12 mouse cellular contexts compared by ENCODE assay signal in the genomic region with DNA sequence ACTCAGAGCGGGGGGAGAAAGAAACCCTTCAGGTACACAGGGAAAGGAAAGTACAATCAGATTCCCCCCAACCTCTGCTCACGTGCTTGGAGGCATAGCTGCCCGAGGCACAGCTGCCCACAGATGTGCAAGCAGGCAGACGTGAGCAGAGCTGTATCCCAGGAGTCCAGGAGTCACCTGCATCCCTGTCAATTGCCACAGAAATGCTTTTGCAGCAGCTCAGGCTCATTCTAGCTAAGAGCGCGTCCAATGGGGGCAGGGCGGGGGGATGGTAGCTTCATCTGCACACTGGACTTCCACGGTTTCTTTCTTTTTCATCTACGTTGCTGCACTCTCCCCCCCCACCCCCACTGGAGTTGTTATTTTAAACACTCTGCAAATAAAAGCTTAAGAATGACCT.
DNase-seq lines count a peak whose midpoint lies in the region; ATAC-seq and TF ChIP-seq lines count a peak whose summit lies in the region.
"Had no signal": no experiment of that assay in that cellular context is flagged by ENCODE, and none has a peak within 500 bp of the region (broad histone marks: within the 10 kb centered on the region; RNA-seq: fewer than 3 reads in every experiment).

No protein-coding gene starts in this region.

- no peak overlapping the region for H3K27ac ChIP-seq in lung, embryonic 16.5 days (ENCODE audit: low read length)
- H3K27ac ChIP-seq in midbrain, embryonic 11.5 days (ENCODE audit: low read depth, low read length) = no peak overlapping the region
- H3K27ac ChIP-seq in stomach, postnatal 0 days (replicated peaks) = no peak overlapping the region
- H3K27ac ChIP-seq: liver, embryonic 13.5 days had no signal

- peak; percentile 52 for DNase-seq in embryo, embryonic 11 days
- DNase-seq in embryo, embryonic 9.5 days (ENCODE audit: extremely low spot score) = no peak
- no peak for DNase-seq in lung, adult 18-20 months
- DNase-seq in midbrain, embryonic 11.5 days (ENCODE audit: low spot score, missing footprints) = no peak
- DNase-seq in stomach, postnatal 0 days (ENCODE audit: low spot score) = no peak
- no peak for DNase-seq in left cerebral cortex, adult 8-10 months (ENCODE audit: low spot score in 2 of 2)
- no peak for DNase-seq in thymus, postnatal 36 days
- DNase-seq: cerebellum, adult 9-11 months; liver, embryonic 13.5 days had no signal

- no peaks in the 10 kb centered on the region for H3K27me3 ChIP-seq in lung, embryonic 16.5 days (ENCODE audit: control insufficient read depth, insufficient read depth, low read depth, low read length)
- H3K27me3 ChIP-seq in midbrain, embryonic 11.5 days (ENCODE audit: control insufficient read depth, insufficient read depth, low read length) = no peaks in the 10 kb centered on the region
- H3K27me3 ChIP-seq in stomach, postnatal 0 days (ENCODE audit: control insufficient read depth, insufficient read depth, low read length) = no peaks in the 10 kb centered on the region
- H3K27me3 ChIP-seq: liver, embryonic 13.5 days had no signal

- H3K9ac ChIP-seq in lung, embryonic 16.5 days (ENCODE audit: low read length) = no peak overlapping the region
- no peak overlapping the region for H3K9ac ChIP-seq in midbrain, embryonic 11.5 days (ENCODE audit: low read length)
- H3K9ac ChIP-seq in stomach, postnatal 0 days (ENCODE audit: low read length) = no peak overlapping the region
- H3K9ac ChIP-seq: forebrain, postnatal 0 days; liver, embryonic 13.5 days had no signal

- H3K4me3 ChIP-seq in lung, embryonic 16.5 days (ENCODE audit: low read length) = no peak overlapping the region
- H3K4me3 ChIP-seq in midbrain, embryonic 11.5 days (ENCODE audit: low read depth, low read length) = no peak overlapping the region
- H3K4me3 ChIP-seq in stomach, postnatal 0 days (ENCODE audit: low read depth, low read length) = no peak overlapping the region
- H3K4me3 ChIP-seq: liver, embryonic 13.5 days had no signal

- no peak for TF ChIP-seq CTCF in stomach, postnatal 0 days (IDR thresholded peaks at IDR 0.05; ENCODE audit: low read depth)

- 29% methylated on average over 9 of the region's 9 CpGs for WGBS in lung, embryonic 16.5 days
- WGBS in midbrain, embryonic 11.5 days = 50% methylated on average over 9 of the region's 9 CpGs
- 40% methylated on average over 9 of the region's 9 CpGs for WGBS in stomach, postnatal 0 days

- H3K4me2 ChIP-seq in lung, embryonic 16.5 days (ENCODE audit: low read depth, low read length) = peak overlapping the region; percentile 27
- no peak overlapping the region for H3K4me2 ChIP-seq in midbrain, embryonic 11.5 days
- 0 out of 2 replicates have a peak overlapping the region, but pooled peaks have one; percentile 6 for H3K4me2 ChIP-seq in stomach, postnatal 0 days (replicated peaks; ENCODE audit: low read depth)
- H3K4me2 ChIP-seq: liver, embryonic 13.5 days had no signal

- TF ChIP-seq EP300 in stomach, postnatal 0 days (optimal IDR thresholded peaks at IDR 0.05) = no peak

- H3K9me3 ChIP-seq in lung, embryonic 16.5 days (ENCODE audit: control insufficient read depth, low read length) = no peaks in the 10 kb centered on the region
- no peaks in the 10 kb centered on the region for H3K9me3 ChIP-seq in midbrain, embryonic 11.5 days (ENCODE audit: control insufficient read depth, low read length)
- H3K9me3 ChIP-seq in stomach, postnatal 0 days (ENCODE audit: control insufficient read depth, low read length) = no peaks in the 10 kb centered on the region
- H3K9me3 ChIP-seq: liver, embryonic 13.5 days had no signal

- ATAC-seq in lung, embryonic 16.5 days (ENCODE audit: low read depth) = peak; percentile 23; the same call in 1 of the 2 replicates
- ATAC-seq in midbrain, embryonic 11.5 days (ENCODE audit: low FRiP score) = peak; percentile 70; the same call in 1 of the 2 replicates
- ATAC-seq in stomach, postnatal 0 days (ENCODE audit: low FRiP score, low TSS enrichment) = no peak

- H3K36me3 ChIP-seq in lung, embryonic 16.5 days (ENCODE audit: control insufficient read depth, insufficient read depth, low read length) = no peaks in the 10 kb centered on the region
- no peaks in the 10 kb centered on the region for H3K36me3 ChIP-seq in midbrain, embryonic 11.5 days (ENCODE audit: control insufficient read depth, insufficient read depth, low read length)
- H3K36me3 ChIP-seq in stomach, postnatal 0 days (ENCODE audit: control insufficient read depth, insufficient read depth, low read length) = no peaks in the 10 kb centered on the region
- H3K36me3 ChIP-seq: G1E; liver, embryonic 13.5 days had no signal

- H3K4me1 ChIP-seq in lung, embryonic 16.5 days (replicated peaks; ENCODE audit: control insufficient read depth, insufficient read depth, low read length) = peaks cover 6% of the 10 kb centered on the region
- H3K4me1 ChIP-seq in midbrain, embryonic 11.5 days (ENCODE audit: control insufficient read depth, insufficient read depth, low read length) = peaks cover 7% of the 10 kb centered on the region
- no peaks in the 10 kb centered on the region for H3K4me1 ChIP-seq in stomach, postnatal 0 days (replicated peaks; ENCODE audit: control insufficient read depth, insufficient read depth)
- H3K4me1 ChIP-seq: liver, embryonic 13.5 days had no signal
